Mouse (Mus musculus) myocyte (in vitro differentiated cells): Measurements from ENCODE around the gene Fam172a.

Source experiments
- POLR2A ChIP-seq: IDR thresholded peaks from one replicate; pipeline ENCODE4 v1.6.1; 2011; ENCODE audit warnings: low read depth, mild to moderate bottlenecking, control low read depth, moderate library complexity; ENCODE audit not compliant: insufficient read length
- SRF ChIP-seq: IDR thresholded peaks from one replicate; pipeline ENCODE4 v1.6.1; 2011; ENCODE audit warnings: low read depth; ENCODE audit not compliant: control insufficient read depth, insufficient read length

GRCm38 (mm10) chr13:78198871-78199641 is 497.2 kb downstream of the Fam172a start:
- TF ChIP-seq SRF, result no peak
- TF ChIP-seq POLR2A, result peak; percentile 39
